Mouse (Mus musculus): ENCODE results near the gene Bpifb9b. TPM values are rescaled to one million over a fixed set of nuclear protein-coding genes. Genes with fewer than 3 reads are reported as not detected.
"Not testable (repeated sequence)": the region's sequence is repeated elsewhere in the genome, so short reads cannot be mapped to it uniquely, and the experiment has no call there.

Bpifb9b gene
- polyA plus RNA-seq, 1 experiment from 2014 or later, result not detected

DNA sequence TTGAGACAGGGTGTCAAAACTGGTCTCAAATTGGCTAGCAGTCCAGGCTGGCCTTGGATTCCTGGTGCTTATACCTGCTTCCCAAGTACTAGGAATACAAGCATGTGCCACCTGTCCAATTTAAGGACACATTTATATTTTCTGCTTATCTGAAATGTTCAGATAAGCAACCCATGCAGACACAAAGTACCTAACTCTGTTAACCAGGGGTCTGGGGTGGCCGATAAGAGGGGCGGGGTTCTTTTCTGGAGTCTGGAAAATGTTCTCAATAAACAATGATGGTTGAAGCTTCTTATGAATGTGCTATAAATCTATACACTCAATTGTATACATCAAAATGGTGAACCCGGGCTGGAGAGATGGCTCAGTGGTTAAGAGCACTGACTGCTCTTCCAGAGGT lies 19.8 kb downstream of the Bpifb9b start:
- Histone ChIP-seq H3K36me3 (ENCODE audit: control insufficient read depth, insufficient read depth, low read length) (no peaks in the 10 kb centered on the region), H3K27me3 (ENCODE audit: control insufficient read depth, insufficient read depth, low read length) (no peaks in the 10 kb centered on the region), H3K4me2 (ENCODE audit: low read depth, low read length) (no peak overlapping the region), H3K9me3 (ENCODE audit: control insufficient read depth, low read length) (no peaks in the 10 kb centered on the region), H3K4me1 (ENCODE audit: control insufficient read depth, insufficient read depth, low read length) (no peaks in the 10 kb centered on the region), H3K9ac (replicated peaks; ENCODE audit: low read depth, low read length) (no peak overlapping the region), H3K4me3 (ENCODE audit: low read depth, low read length) (no peak overlapping the region), H3K27ac (ENCODE audit: low read depth, low read length) (no peak overlapping the region)
- 87% methylated on average over 3 of the region's 3 CpGs for WGBS
- no peak for ATAC-seq (ENCODE audit: low read depth)

DNA sequence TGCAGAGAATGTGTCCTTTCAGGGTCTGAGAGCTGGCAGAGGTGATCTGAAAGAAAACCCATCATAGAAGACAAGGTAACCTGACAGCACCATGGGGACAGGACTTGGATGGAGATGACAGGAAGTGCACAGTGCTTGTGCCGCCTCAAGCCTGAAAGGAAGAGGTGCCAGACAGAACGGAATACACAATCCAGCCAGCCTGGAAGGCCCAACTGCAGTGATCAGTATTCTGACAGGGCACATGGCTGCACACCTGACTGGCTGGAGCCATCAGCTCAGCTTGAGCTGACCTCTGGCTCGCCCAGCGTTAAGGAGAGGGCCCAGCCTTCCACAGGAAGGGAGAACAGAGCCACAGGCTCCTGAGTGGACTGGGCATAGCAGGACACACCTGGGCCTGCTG lies 28.5 kb downstream of the Bpifb9b start:
- Histone ChIP-seq H3K4me1 (ENCODE audit: control insufficient read depth, insufficient read depth, low read length) (no peaks in the 10 kb centered on the region), H3K36me3 (ENCODE audit: control insufficient read depth, insufficient read depth, low read length) (no peaks in the 10 kb centered on the region; the same call in 1 of the 2 replicates), H3K9ac (replicated peaks; ENCODE audit: low read depth, low read length) (no peak overlapping the region), H3K27me3 (ENCODE audit: control insufficient read depth, insufficient read depth, low read length) (no peaks in the 10 kb centered on the region), H3K4me3 (ENCODE audit: low read depth, low read length) (no peak overlapping the region), H3K27ac (ENCODE audit: low read depth, low read length) (no peak overlapping the region), H3K9me3 (ENCODE audit: control insufficient read depth, low read length) (no peaks in the 10 kb centered on the region), H3K4me2 (ENCODE audit: low read depth, low read length) (no peak overlapping the region)
- WGBS, result 84% methylated on average over 4 of the region's 4 CpGs
- ATAC-seq (ENCODE audit: low read depth), result no peak

DNA sequence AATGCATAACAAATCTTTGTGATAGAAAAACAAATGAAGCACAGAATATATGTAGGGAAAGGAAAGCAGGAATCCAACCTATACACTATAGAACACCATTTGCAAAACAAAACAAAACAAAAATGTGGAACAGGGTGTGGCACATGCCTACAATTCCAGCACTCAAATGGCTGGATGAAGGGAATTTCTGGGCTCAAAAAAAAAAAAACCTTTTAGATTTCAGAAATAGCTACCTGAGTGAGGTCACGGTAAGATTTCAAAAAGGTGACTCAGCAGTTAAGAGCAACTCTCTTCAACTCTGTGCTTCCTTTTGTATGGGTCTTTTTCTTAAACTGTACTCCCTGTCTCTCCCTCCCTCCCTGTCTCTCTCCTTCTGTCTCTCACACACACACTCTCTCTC lies 31.1 kb downstream of the Bpifb9b start:
- Histone ChIP-seq H3K36me3 (ENCODE audit: control insufficient read depth, insufficient read depth, low read length) (peaks cover 5% of the 10 kb centered on the region; the same call in 1 of the 2 replicates), H3K4me3 (ENCODE audit: low read depth, low read length) (no peak overlapping the region), H3K9ac (replicated peaks; ENCODE audit: low read depth, low read length) (no peak overlapping the region), H3K4me2 (ENCODE audit: low read depth, low read length) (no peak overlapping the region), H3K27ac (ENCODE audit: low read depth, low read length) (no peak overlapping the region), H3K9me3 (ENCODE audit: control insufficient read depth, low read length) (no peaks in the 10 kb centered on the region), H3K4me1 (ENCODE audit: control insufficient read depth, insufficient read depth, low read length) (no peaks in the 10 kb centered on the region), H3K27me3 (ENCODE audit: control insufficient read depth, insufficient read depth, low read length) (no peaks in the 10 kb centered on the region)
- ATAC-seq (ENCODE audit: low read depth), result no peak
- 96% methylated on average over 1 of the region's 1 CpGs for WGBS

DNA sequence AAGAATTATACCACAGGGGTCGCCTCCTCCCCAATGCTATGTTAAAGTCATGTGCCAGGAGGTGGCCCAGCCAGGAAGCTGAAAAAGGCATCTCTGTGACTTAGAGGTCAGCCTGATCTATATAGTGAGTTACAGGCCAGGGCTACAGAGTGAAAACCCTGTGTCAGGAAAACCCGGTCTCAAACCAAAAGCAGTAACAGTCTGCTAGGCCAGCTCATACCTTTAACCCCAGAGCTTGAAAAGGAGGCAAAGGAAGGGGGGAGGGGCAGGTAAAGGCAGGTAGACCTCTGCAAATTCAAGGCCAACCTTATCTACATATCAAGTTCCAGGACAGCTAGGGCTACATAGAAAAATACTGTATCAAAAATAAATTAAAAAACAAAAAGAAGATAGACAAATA lies 32.3 kb downstream of the Bpifb9b start:
- Histone ChIP-seq H3K4me3 (ENCODE audit: low read depth, low read length) (no peak overlapping the region), H3K9me3 (ENCODE audit: control insufficient read depth, low read length) (no peaks in the 10 kb centered on the region), H3K36me3 (ENCODE audit: control insufficient read depth, insufficient read depth, low read length) (peaks cover 5% of the 10 kb centered on the region; the same call in 1 of the 2 replicates), H3K9ac (replicated peaks; ENCODE audit: low read depth, low read length) (no peak overlapping the region), H3K27ac (ENCODE audit: low read depth, low read length) (no peak overlapping the region), H3K4me2 (ENCODE audit: low read depth, low read length) (no peak overlapping the region), H3K4me1 (ENCODE audit: control insufficient read depth, insufficient read depth, low read length) (no peaks in the 10 kb centered on the region), H3K27me3 (ENCODE audit: control insufficient read depth, insufficient read depth, low read length) (no peaks in the 10 kb centered on the region)
- no peak for ATAC-seq (ENCODE audit: low read depth)
- 71% methylated on average over 2 of the region's 2 CpGs for WGBS

DNA sequence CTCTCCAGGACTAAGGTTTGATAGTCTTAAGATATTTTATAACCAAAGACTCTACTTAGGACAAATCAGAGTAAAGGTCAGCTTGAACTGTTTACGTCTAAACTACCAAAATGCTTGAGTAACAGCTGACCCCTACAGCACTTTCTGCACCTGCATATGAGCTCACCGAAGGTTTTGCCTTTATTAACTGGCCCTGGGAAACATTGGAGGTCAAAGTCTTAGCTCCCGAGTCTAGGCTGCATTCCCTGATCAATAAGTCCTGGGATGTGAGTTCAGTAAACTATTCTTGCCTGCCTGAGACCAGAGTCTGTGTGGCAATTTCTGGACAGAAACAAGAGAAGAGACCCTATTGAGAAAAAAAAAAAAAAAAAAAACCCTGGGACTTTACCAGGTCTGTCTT lies 41.1 kb downstream of the Bpifb9b start:
- 98% methylated on average over 3 of the region's 3 CpGs for WGBS
- H3K9me3 ChIP-seq (ENCODE audit: control insufficient read depth, low read length), result no peaks in the 10 kb centered on the region

DNA sequence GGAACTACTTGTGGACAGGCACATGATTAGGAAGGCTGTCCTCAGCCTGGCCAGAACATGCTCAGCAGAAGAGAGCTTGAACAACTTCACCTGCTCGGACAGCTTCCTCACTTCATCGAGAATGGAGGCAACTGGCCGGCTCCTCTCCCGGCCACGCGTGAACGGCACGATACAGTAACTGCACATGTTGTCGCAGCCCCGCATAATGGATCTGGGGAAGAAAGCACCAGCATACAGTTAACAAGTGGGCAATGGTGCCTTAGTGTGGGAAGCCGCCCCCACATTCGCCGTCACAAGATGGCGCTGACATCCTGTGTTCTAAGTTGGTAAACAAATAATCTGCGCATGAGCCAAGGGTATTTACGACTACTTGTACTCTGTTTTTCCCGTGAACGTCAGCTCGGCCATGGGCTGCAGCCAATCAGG lies 47.0 kb downstream of the Bpifb9b start:
- not testable (repeated sequence) for H3K4me1 ChIP-seq (ENCODE audit: control insufficient read depth, insufficient read depth, low read length); H3K36me3 ChIP-seq (ENCODE audit: control insufficient read depth, insufficient read depth, low read length); H3K27ac ChIP-seq (ENCODE audit: low read depth, low read length); H3K9me3 ChIP-seq (ENCODE audit: control insufficient read depth, low read length); H3K27me3 ChIP-seq (ENCODE audit: control insufficient read depth, insufficient read depth, low read length); ATAC-seq (ENCODE audit: low read depth)
- Histone ChIP-seq H3K4me3 (ENCODE audit: low read depth, low read length) (peak overlapping the region; percentile 17; the same call in 1 of the 2 replicates), H3K9ac (replicated peaks; ENCODE audit: low read depth, low read length) (0 out of 2 replicates have a peak overlapping the region, but pooled peaks have one; percentile 34), H3K4me2 (ENCODE audit: low read depth, low read length) (peak overlapping the region; percentile 32; the same call in 1 of the 2 replicates)
- WGBS, result 84% methylated on average over 14 of the region's 19 CpGs

More for the DNA sequence above, 41.1 kb downstream of the Bpifb9b start:
- H3K4me1 ChIP-seq (ENCODE audit: control insufficient read depth, insufficient read depth, low read length), result no peaks in the 10 kb centered on the region
- H3K27me3 ChIP-seq (ENCODE audit: control insufficient read depth, insufficient read depth, low read length), result no peaks in the 10 kb centered on the region
- H3K27ac ChIP-seq (ENCODE audit: low read depth, low read length), result no peak overlapping the region
- no peak for ATAC-seq (ENCODE audit: low read depth)
- no peak overlapping the region for H3K9ac ChIP-seq (replicated peaks; ENCODE audit: low read depth, low read length)
- no peak overlapping the region for H3K4me2 ChIP-seq (ENCODE audit: low read depth, low read length)
- no peak overlapping the region for H3K4me3 ChIP-seq (ENCODE audit: low read depth, low read length)
- H3K36me3 ChIP-seq (ENCODE audit: control insufficient read depth, insufficient read depth, low read length), result peaks cover 19% of the 10 kb centered on the region; the same call in 1 of the 2 replicates

DNA sequence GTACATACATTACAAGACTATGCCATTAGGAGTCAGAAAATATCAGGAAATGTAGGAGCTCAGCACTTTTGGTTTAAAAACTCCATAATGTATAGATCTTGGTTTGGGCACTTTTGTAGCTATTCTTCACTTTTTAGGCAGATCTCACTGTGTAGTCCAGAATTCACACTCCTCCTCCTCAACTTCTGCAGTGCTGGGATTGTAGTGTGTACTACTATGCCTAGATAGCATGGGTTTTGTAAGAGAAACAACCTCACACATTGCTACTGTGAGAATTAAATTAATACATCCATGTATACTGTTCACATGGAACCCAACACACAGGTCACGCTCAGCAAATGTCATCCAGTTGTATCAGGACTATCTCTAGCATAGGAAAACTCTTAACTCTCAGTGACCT lies 60.5 kb downstream of the Bpifb9b start:
- peaks cover 9% of the 10 kb centered on the region; the same call in 1 of the 2 replicates for H3K36me3 ChIP-seq (ENCODE audit: control insufficient read depth, insufficient read depth, low read length)
- H3K9ac ChIP-seq (replicated peaks; ENCODE audit: low read depth, low read length), result no peak overlapping the region
- H3K4me3 ChIP-seq (ENCODE audit: low read depth, low read length), result no peak overlapping the region
- H3K4me2 ChIP-seq (ENCODE audit: low read depth, low read length), result no peak overlapping the region
- no peaks in the 10 kb centered on the region for H3K9me3 ChIP-seq (ENCODE audit: control insufficient read depth, low read length)
- ATAC-seq (ENCODE audit: low read depth), result no peak
- no peaks in the 10 kb centered on the region for H3K27me3 ChIP-seq (ENCODE audit: control insufficient read depth, insufficient read depth, low read length)
- H3K27ac ChIP-seq (ENCODE audit: low read depth, low read length), result no peak overlapping the region
- 0 out of 2 replicates have a peak, but pooled peaks cover 4% of the 10 kb centered on the region for H3K4me1 ChIP-seq (ENCODE audit: control insufficient read depth, insufficient read depth, low read length)
- WGBS, result 94% methylated on average over 1 of the region's 1 CpGs

Other genes with a start within 250 kb of the Bpifb9b start
- not detected in 2 replicates for gene Bpifa3, start 176.9 kb upstream of the Bpifb9b start, polyA plus RNA-seq (2014; fragmentation: Nextera tagmentation; extraction: Ambion mirVana)
- gene Bpifa1, start 164.3 kb upstream of the Bpifb9b start, polyA plus RNA-seq (2014; fragmentation: Nextera tagmentation; extraction: Ambion mirVana), result not detected in 2 replicates
- gene Bpifa5, start 144.6 kb upstream of the Bpifb9b start, polyA plus RNA-seq (2014; fragmentation: Nextera tagmentation; extraction: Ambion mirVana), result not detected in 2 replicates
- gene Bpifb1, start 116.4 kb upstream of the Bpifb9b start, polyA plus RNA-seq (2014; fragmentation: Nextera tagmentation; extraction: Ambion mirVana), result not detected in 2 replicates
- 0.24 TPM in 1 of 2 replicates, not detected in the other for gene Bpifb5, start 83.5 kb upstream of the Bpifb9b start, polyA plus RNA-seq (2014; fragmentation: Nextera tagmentation; extraction: Ambion mirVana)
- not detected in 2 replicates for gene Bpifb9a, start 49.4 kb upstream of the Bpifb9b start, polyA plus RNA-seq (2014; fragmentation: Nextera tagmentation; extraction: Ambion mirVana)
- 7.1 and 10.5 TPM in 2 replicates for gene Cdk5rap1, start 65.8 kb downstream of the Bpifb9b start, polyA plus RNA-seq (2014; fragmentation: Nextera tagmentation; extraction: Ambion mirVana)
- gene Snta1, start 100.9 kb downstream of the Bpifb9b start, polyA plus RNA-seq (2014; fragmentation: Nextera tagmentation; extraction: Ambion mirVana), result 4.4 and 5.1 TPM in 2 replicates
- 48.8 and 51.2 TPM in 2 replicates for gene Cbfa2t2, start 129.3 kb downstream of the Bpifb9b start, polyA plus RNA-seq (2014; fragmentation: Nextera tagmentation; extraction: Ambion mirVana)
- gene 1700003F12Rik, start 239.9 kb downstream of the Bpifb9b start, polyA plus RNA-seq (2014; fragmentation: Nextera tagmentation; extraction: Ambion mirVana), result 1.6 and 1.9 TPM in 2 replicates
- gene Actl10, start 244.5 kb downstream of the Bpifb9b start, polyA plus RNA-seq (2014; fragmentation: Nextera tagmentation; extraction: Ambion mirVana), result 0.30 and 0.62 TPM in 2 replicates

All from neural tube, embryonic 14.5 days (tissue).